Mouse (Mus musculus) CH12.LX (cell line): Measurements from ENCODE around the gene Fzd10. TPM values are rescaled to one million over a fixed set of nuclear protein-coding genes. Genes with fewer than 3 reads are reported as not detected.

Experiments used
- DNase-seq: peaks from one replicate; pipeline ENCODE4 v3.0.0-alpha.2; 2013; ENCODE audit errors: extremely low read depth
- H3K27ac ChIP-seq: 2 replicates; pipeline ENCODE4 v1.5.1; 2012; ENCODE audit warnings: low read depth, mild to moderate bottlenecking, control low read depth, moderate library complexity; ENCODE audit not compliant: insufficient read depth
- H3K27me3 ChIP-seq: replicated peaks from 2 replicates; pipeline ENCODE3; 2012; ENCODE audit warnings: inconsistent platforms
- H3K36me3 ChIP-seq, 2 experiments: replicated peaks in 1 of 2; 2 replicates each; pipeline versions ENCODE3 to v1.6.1; 2012; ENCODE audit warnings: inconsistent platforms in 1 of 2, low read length in 1 of 2, mild to moderate bottlenecking in 1 of 2, mixed read lengths in 1 of 2, moderate library complexity in 1 of 2; ENCODE audit not compliant: control insufficient read depth in 1 of 2, insufficient read depth in 1 of 2
- H3K4me1 ChIP-seq, 2 experiments: 2 replicates each; pipeline ENCODE4 v1.6.1; 2012; ENCODE audit warnings: inconsistent platforms in 1 of 2, moderate library complexity in 1 of 2; ENCODE audit not compliant: insufficient read depth in 2 of 2, control insufficient read depth in 1 of 2
- H3K4me2 ChIP-seq: 2 replicates; pipeline ENCODE4 v1.6.1; 2012; ENCODE audit warnings: low read depth, mild to moderate bottlenecking, control low read depth; ENCODE audit not compliant: poor library complexity, insufficient read depth, severe bottlenecking
- H3K4me3 ChIP-seq, 3 experiments: fragments of 150-350 bp in 1 of 3; sonication (generic) in 1 of 3; replicated peaks in 1 of 3; 2 replicates each; pipeline versions ENCODE3 to v1.5.1; 2011 to 2012; ENCODE audit warnings: low read depth in 2 of 3, low read length in 2 of 3, mild to moderate bottlenecking in 2 of 3, moderate library complexity in 2 of 3, control low read depth in 1 of 3, improper control_type of control experiment in 1 of 3, inconsistent platforms in 1 of 3, mixed read lengths in 1 of 3; ENCODE audit not compliant: poor library complexity in 1 of 3
- H3K79me2 ChIP-seq: replicated peaks from 2 replicates; pipeline ENCODE4 v1.6.1; 2012; ENCODE audit warnings: mild to moderate bottlenecking, moderate library complexity; ENCODE audit not compliant: control insufficient read depth, poor library complexity, insufficient read depth, severe bottlenecking; ENCODE audit errors: extremely low read depth
- H3K9ac ChIP-seq: 2 replicates; pipeline ENCODE4 v1.6.1; 2012; ENCODE audit warnings: low read depth, mild to moderate bottlenecking, control low read depth, moderate library complexity; ENCODE audit not compliant: insufficient read depth
- H3K9me3 ChIP-seq: replicated peaks from 2 replicates; pipeline ENCODE3; 2012; ENCODE audit warnings: low read length, inconsistent platforms, mixed read lengths
- CHD1 ChIP-seq: IDR thresholded peaks from 2 replicates; pipeline ENCODE4 v1.6.1; 2012; ENCODE audit warnings: low read depth, low read length, improper control_type of control experiment, inconsistent platforms
- CTCF ChIP-seq, 2 experiments: IDR thresholded peaks in 1 of 2; conservative IDR thresholded peaks in 1 of 2; 2 replicates each; pipeline ENCODE4 v1.5.1; 2011 to 2012; ENCODE audit warnings: low read depth in 2 of 2, low read length in 2 of 2, improper control_type of control experiment in 1 of 2, inconsistent platforms in 1 of 2, mild to moderate bottlenecking in 1 of 2, moderate library complexity in 1 of 2
- ELF1 ChIP-seq: IDR thresholded peaks from 2 replicates; pipeline ENCODE4 v1.6.1; 2014; ENCODE audit warnings: low read depth, mild to moderate bottlenecking, inconsistent platforms, low read length, improper control_type of control experiment
- HCFC1 ChIP-seq: IDR thresholded peaks from 2 replicates; pipeline ENCODE4 v1.6.1; 2012; ENCODE audit warnings: low read depth, mild to moderate bottlenecking, inconsistent platforms, low read length, improper control_type of control experiment
- JUN ChIP-seq: IDR thresholded peaks from 2 replicates; pipeline ENCODE4 v1.6.1; 2011; ENCODE audit warnings: low read depth, mild to moderate bottlenecking, low read length, improper control_type of control experiment, moderate library complexity; ENCODE audit not compliant: insufficient read depth
- KAT2A ChIP-seq: IDR thresholded peaks from 2 replicates; pipeline ENCODE4 v1.6.1; 2012; ENCODE audit warnings: low read length, improper control_type of control experiment, inconsistent platforms; ENCODE audit not compliant: insufficient replicate concordance
- MAFK ChIP-seq: IDR thresholded peaks from 2 replicates; pipeline ENCODE4 v1.6.1; 2011; ENCODE audit warnings: low read length, improper control_type of control experiment; ENCODE audit not compliant: insufficient replicate concordance
- MAX ChIP-seq: IDR thresholded peaks from 2 replicates; pipeline ENCODE4 v1.6.1; 2011; ENCODE audit warnings: low read length, improper control_type of control experiment
- MAZ ChIP-seq: IDR thresholded peaks from 2 replicates; pipeline ENCODE4 v1.6.1; 2012; ENCODE audit warnings: low read depth, mild to moderate bottlenecking, inconsistent platforms, low read length, improper control_type of control experiment, moderate library complexity
- MEF2A ChIP-seq: IDR thresholded peaks from 2 replicates; pipeline ENCODE4 v1.6.1; 2014; ENCODE audit warnings: low read depth, mild to moderate bottlenecking, inconsistent platforms, low read length, improper control_type of control experiment, borderline replicate concordance
- MXI1 ChIP-seq: IDR thresholded peaks from 2 replicates; pipeline ENCODE4 v1.6.1; 2011; ENCODE audit warnings: mild to moderate bottlenecking, low read depth, low read length, improper control_type of control experiment
- NRF1 ChIP-seq: IDR thresholded peaks from 2 replicates; pipeline ENCODE4 v1.6.1; 2014; ENCODE audit warnings: low read depth, mild to moderate bottlenecking, inconsistent platforms, low read length, improper control_type of control experiment, moderate library complexity
- POLR2AphosphoS2 ChIP-seq: IDR thresholded peaks from 2 replicates; pipeline ENCODE4 v1.6.1; 2011; ENCODE audit warnings: low read depth, low read length, improper control_type of control experiment
- RAD21 ChIP-seq: IDR thresholded peaks from 2 replicates; pipeline ENCODE4 v1.6.1; 2011; ENCODE audit warnings: low read depth, mild to moderate bottlenecking, low read length, improper control_type of control experiment, moderate library complexity
- SIN3A ChIP-seq: IDR thresholded peaks from 2 replicates; pipeline ENCODE4 v1.6.1; 2012; ENCODE audit warnings: low read length, improper control_type of control experiment, inconsistent platforms
- SMC3 ChIP-seq: IDR thresholded peaks from 2 replicates; pipeline ENCODE4 v1.6.1; 2011; ENCODE audit warnings: low read depth, low read length, improper control_type of control experiment
- UBTF ChIP-seq: IDR thresholded peaks from 2 replicates; pipeline ENCODE4 v1.6.1; 2012; ENCODE audit warnings: low read depth, mild to moderate bottlenecking, inconsistent platforms, low read length, improper control_type of control experiment, moderate library complexity
- USF1 ChIP-seq: IDR thresholded peaks from 2 replicates; pipeline ENCODE4 v1.6.1; 2014; ENCODE audit warnings: low read depth, mild to moderate bottlenecking, inconsistent platforms, low read length, improper control_type of control experiment
- USF2 ChIP-seq: conservative IDR thresholded peaks from 2 replicates; pipeline ENCODE4 v1.6.1; 2011; ENCODE audit warnings: low read depth, low read length, improper control_type of control experiment
- ZC3H11A ChIP-seq: IDR thresholded peaks from 2 replicates; pipeline ENCODE4 v1.6.1; 2012; ENCODE audit warnings: low read depth, mild to moderate bottlenecking, inconsistent platforms, low read length, improper control_type of control experiment
- ZKSCAN1 ChIP-seq: IDR thresholded peaks from 2 replicates; pipeline ENCODE4 v1.6.1; 2012; ENCODE audit warnings: low read depth, inconsistent platforms, low read length, improper control_type of control experiment, borderline replicate concordance
- dilution Hi-C: fragments of 300-500 bp; cut with MboI; formaldehyde crosslinking; loops from 2 replicates; pipeline ENCODE4 v1.14.3; 2020; ENCODE audit warnings: low sequenced_read_pairs; ENCODE audit not compliant: extremely low pct_unique_long_range_greater_than_20kb, extremely low pct_ligation_motif_present
- in situ Hi-C: fragments of 300-500 bp; cut with MboI; formaldehyde crosslinking; loops from 3 replicates; pipeline ENCODE4 v1.14.3; 2019; ENCODE audit warnings: low sequenced_read_pairs, low pct_ligation_motif_present, low pct_unique_long_range_greater_than_20kb, mixed read lengths
- polyA plus RNA-seq: library from polyadenylated mRNA; unstranded; fragments of >175 nt; gene quantifications from 2 replicates; pipeline ENCODE4 v1.2.1, GENCODE M21; 2012; ENCODE audit warnings: low read depth; ENCODE audit not compliant: insufficient read length
- total RNA-seq, 2 experiments: library from RNA; depleted of rRNA; stranded (reverse); fragments of 300-350 nt in 1 of 2; fragments of >200 nt in 1 of 2; gene quantifications; 2 replicates each; pipeline ENCODE4 v1.2.3; 2012 to 2014

The Fzd10 gene
- total and polyA plus RNA-seq, 3 experiments, result not detected

GRCm38 (mm10) chr5:128580931-128581330 lies 19.7 kb upstream of the Fzd10 start:
- Histone ChIP-seq H3K4me2 (no peak overlapping the region), H3K4me3 (no peak overlapping the region), H3K9ac (no peak overlapping the region), H3K27me3 (no peaks in the 10 kb centered on the region), H3K79me2 (no peaks in the 10 kb centered on the region), H3K4me1 (no peaks in the 10 kb centered on the region), H3K9me3 (peaks cover 92% of the 10 kb centered on the region), H3K27ac (no peak overlapping the region), H3K36me3 (no peaks in the 10 kb centered on the region)
- dilution Hi-C loops (no loop called here), in situ Hi-C loops (no loop called here)
- DNase-seq, result no peak
- TF ChIP-seq UBTF (no peak), POLR2AphosphoS2 (no peak), JUN (no peak)

- no peaks in the 10 kb centered on the region for H3K79me2 ChIP-seq
- no peak for TF ChIP-seq MAFK
- TF ChIP-seq HCFC1, result no peak
- TF ChIP-seq ZKSCAN1, result no peak
- TF ChIP-seq SMC3, result no peak
- no peak for TF ChIP-seq RAD21
- no peak for TF ChIP-seq CTCF (conservative IDR thresholded peaks at IDR 0.05 in 1 of 2, IDR thresholded peaks at IDR 0.05 in 1 of 2; ENCODE audit: low read depth in 2 of 2, low read length in 2 of 2)
- TF ChIP-seq NRF1, result no peak
- no peak for TF ChIP-seq ELF1
- TF ChIP-seq USF1, result no peak
- no peak for TF ChIP-seq MAX
- TF ChIP-seq SIN3A, result no peak
- TF ChIP-seq ZC3H11A, result no peak
- no peak for TF ChIP-seq MXI1
- TF ChIP-seq USF2, result no peak
- no peak for TF ChIP-seq CHD1
- no peak for TF ChIP-seq MEF2A
- no peak for TF ChIP-seq KAT2A
- no peak for TF ChIP-seq POLR2AphosphoS2
- no peak for TF ChIP-seq MAZ
- no peak overlapping the region for H3K4me3 ChIP-seq
- no peak for DNase-seq
- H3K27me3 ChIP-seq, result no peaks in the 10 kb centered on the region
- peaks cover 91% of the 10 kb centered on the region for H3K9me3 ChIP-seq
- no peak overlapping the region for H3K4me2 ChIP-seq
- in situ Hi-C loops, result no loop called here
- dilution Hi-C loops, result no loop called here
- no peaks in the 10 kb centered on the region for H3K36me3 ChIP-seq
- no peak overlapping the region for H3K27ac ChIP-seq
- H3K9ac ChIP-seq, result no peak overlapping the region
- no peaks in the 10 kb centered on the region for H3K4me1 ChIP-seq
Measured at GRCm38 (mm10) chr5:128581516-128581921, 19.1 kb upstream of the Fzd10 start.
